In genomic region chr7:117563939-117564499, GRCm38 (mm10) we compare ENCODE assay signal across 16 mouse cellular contexts.
DNase-seq lines count a peak whose midpoint lies in the region; ATAC-seq lines count a peak whose summit lies in the region.
"Had no signal": no experiment of that assay in that cellular context is flagged by ENCODE, and none has a peak within 500 bp of the region (broad histone marks: within the 10 kb centered on the region; RNA-seq: fewer than 3 reads in every experiment).

No protein-coding gene starts in this region.

- H3K27me3 ChIP-seq in embryonic facial prominence, embryonic 11.5 days (ENCODE audit: control insufficient read depth, insufficient read depth, low read length), result no peaks in the 10 kb centered on the region
- no peaks in the 10 kb centered on the region for H3K27me3 ChIP-seq in embryonic facial prominence, embryonic 10.5 days (replicated peaks; ENCODE audit: low read depth, poor library complexity, severe bottlenecking)
- H3K27me3 ChIP-seq in hindbrain, embryonic 12.5 days, result 0 out of 2 replicates have a peak, but pooled peaks cover 6% of the 10 kb centered on the region
- H3K27me3 ChIP-seq in midbrain, embryonic 12.5 days, result peaks cover 85% of the 10 kb centered on the region
- H3K27me3 ChIP-seq: CH12.LX; heart, embryonic 13.5 days; lung, embryonic 15.5 days; stomach, embryonic 15.5 days had no signal

- DNase-seq in embryonic facial prominence, embryonic 11.5 days (ENCODE audit: low spot score), result peak; percentile 43
- no peak for DNase-seq in embryonic facial prominence, embryonic 10.5 days (ENCODE audit: low spot score)
- DNase-seq in brain, adult 2 months (ENCODE audit: low read depth, low spot score), result peak; percentile 39
- no peak for DNase-seq in adrenal gland, postnatal 4 days (ENCODE audit: low spot score in 2 of 2)
- no peak for DNase-seq in lung, adult 18-20 months
- no peak for DNase-seq in gastrocnemius, postnatal 10 days
- DNase-seq: adrenal gland, postnatal 10 days; cerebellum, postnatal 10 days; kidney, adult 2 months; kidney, postnatal 4 days had no signal

- H3K27ac ChIP-seq in embryonic facial prominence, embryonic 11.5 days (replicated peaks; ENCODE audit: low read depth, low read length), result no peak overlapping the region
- H3K27ac ChIP-seq in embryonic facial prominence, embryonic 10.5 days (replicated peaks), result no peak overlapping the region
- no peak overlapping the region for H3K27ac ChIP-seq in hindbrain, embryonic 12.5 days
- H3K27ac ChIP-seq in midbrain, embryonic 12.5 days (replicated peaks), result no peak overlapping the region
- H3K27ac ChIP-seq: heart, embryonic 13.5 days; lung, embryonic 15.5 days; stomach, embryonic 15.5 days had no signal

- H3K4me2 ChIP-seq in embryonic facial prominence, embryonic 11.5 days (ENCODE audit: low read depth, low read length), result no peak overlapping the region
- no peak overlapping the region for H3K4me2 ChIP-seq in hindbrain, embryonic 12.5 days (replicated peaks)
- no peak overlapping the region for H3K4me2 ChIP-seq in midbrain, embryonic 12.5 days (replicated peaks)
- H3K4me2 ChIP-seq: heart, embryonic 13.5 days; lung, embryonic 15.5 days; stomach, embryonic 15.5 days had no signal

- ATAC-seq in embryonic facial prominence, embryonic 11.5 days (replicated peaks; ENCODE audit: insufficient number of reproducible peaks, low FRiP score, low TSS enrichment, low read depth), result no peak
- ATAC-seq in hindbrain, embryonic 12.5 days (ENCODE audit: low FRiP score), result peak; percentile 83
- peak; percentile 92 for ATAC-seq in midbrain, embryonic 12.5 days (ENCODE audit: low FRiP score, low read depth)

- no peaks in the 10 kb centered on the region for H3K9me3 ChIP-seq in embryonic facial prominence, embryonic 11.5 days (replicated peaks; ENCODE audit: control insufficient read depth, low read length)
- no peaks in the 10 kb centered on the region for H3K9me3 ChIP-seq in embryonic facial prominence, embryonic 10.5 days
- no peaks in the 10 kb centered on the region for H3K9me3 ChIP-seq in hindbrain, embryonic 12.5 days (replicated peaks)
- no peaks in the 10 kb centered on the region for H3K9me3 ChIP-seq in midbrain, embryonic 12.5 days
- H3K9me3 ChIP-seq: heart, embryonic 13.5 days; lung, embryonic 15.5 days; stomach, embryonic 15.5 days had no signal

- H3K4me3 ChIP-seq in embryonic facial prominence, embryonic 11.5 days (ENCODE audit: low read depth, low read length), result no peak overlapping the region
- H3K4me3 ChIP-seq in embryonic facial prominence, embryonic 10.5 days, result no peak overlapping the region
- no peak overlapping the region for H3K4me3 ChIP-seq in hindbrain, embryonic 12.5 days
- no peak overlapping the region for H3K4me3 ChIP-seq in midbrain, embryonic 12.5 days
- H3K4me3 ChIP-seq: heart, embryonic 13.5 days; lung, embryonic 15.5 days; stomach, embryonic 15.5 days had no signal

- H3K36me3 ChIP-seq in embryonic facial prominence, embryonic 11.5 days (replicated peaks; ENCODE audit: control insufficient read depth, insufficient read depth, low read depth, low read length), result no peaks in the 10 kb centered on the region
- no peaks in the 10 kb centered on the region for H3K36me3 ChIP-seq in embryonic facial prominence, embryonic 10.5 days (replicated peaks)
- H3K36me3 ChIP-seq in hindbrain, embryonic 12.5 days, result no peaks in the 10 kb centered on the region
- no peaks in the 10 kb centered on the region for H3K36me3 ChIP-seq in midbrain, embryonic 12.5 days
- H3K36me3 ChIP-seq: heart, embryonic 13.5 days; lung, embryonic 15.5 days; stomach, embryonic 15.5 days had no signal

- no peak overlapping the region for H3K9ac ChIP-seq in embryonic facial prominence, embryonic 11.5 days (replicated peaks; ENCODE audit: low read length)
- no peak overlapping the region for H3K9ac ChIP-seq in hindbrain, embryonic 12.5 days
- no peak overlapping the region for H3K9ac ChIP-seq in midbrain, embryonic 12.5 days (replicated peaks)
- H3K9ac ChIP-seq: heart, embryonic 13.5 days; lung, embryonic 15.5 days; stomach, embryonic 15.5 days had no signal

- no peaks in the 10 kb centered on the region for H3K4me1 ChIP-seq in embryonic facial prominence, embryonic 11.5 days (ENCODE audit: control insufficient read depth, insufficient read depth, low read length)
- peaks cover 9% of the 10 kb centered on the region for H3K4me1 ChIP-seq in embryonic facial prominence, embryonic 10.5 days
- no peaks in the 10 kb centered on the region for H3K4me1 ChIP-seq in hindbrain, embryonic 12.5 days
- H3K4me1 ChIP-seq in midbrain, embryonic 12.5 days, result 0 out of 2 replicates have a peak, but pooled peaks cover 1% of the 10 kb centered on the region
- H3K4me1 ChIP-seq: lung, embryonic 15.5 days; stomach, embryonic 15.5 days had no signal

- 70% methylated on average over 9 of the region's 9 CpGs for WGBS in embryonic facial prominence, embryonic 11.5 days
- WGBS in embryonic facial prominence, embryonic 10.5 days, result 70% methylated on average over 9 of the region's 9 CpGs
- 41% methylated on average over 9 of the region's 9 CpGs for WGBS in hindbrain, embryonic 12.5 days
- 56% methylated on average over 9 of the region's 9 CpGs for WGBS in midbrain, embryonic 12.5 days

Comparison
In these comparisons a context has a peak if more than half of its experiments do, and no peak if none do; other contexts are left out.
1. DNase-seq: peak in embryonic facial prominence, embryonic 11.5 days (single experiment) and brain, adult 2 months (single experiment); none in embryonic facial prominence, embryonic 10.5 days (single experiment), adrenal gland, postnatal 4 days (0 of 2), lung, adult 18-20 months (0 of 2) and gastrocnemius, postnatal 10 days (single experiment).